Mouse (Mus musculus) left cerebral cortex, adult 8-10 months (tissue): ENCODE data around the gene Armh1. TPM values are rescaled to one million over a fixed set of nuclear protein-coding genes. Genes with fewer than 3 reads are reported as not detected.

Experiments used
- DNase-seq, 2 experiments: peaks; one replicate each; pipeline ENCODE4 v3.0.0; 2022; ENCODE audit warnings: low spot score in 2 of 2
- total RNA-seq, 4 experiments: library from RNA; stranded (reverse); gene quantifications; 2 replicates each; pipeline ENCODE4 v1.2.4; 2022

The Armh1 gene
- total RNA-seq = under 1 TPM; 0.32 to 0.91 (median 0.43) TPM

- peak; percentile 60 to 77 for DNase-seq
These were observed at the start of gene Armh1, which contains the start of gene Tmem53 for GRCm38 (mm10) chr4:117251801-117252316. TSS of gene Armh1 (minus strand) at chr4:117252125. TSS of gene Tmem53 (plus strand) at chr4:117251951.

- DNase-seq = no peak
These were observed 48.0 kb upstream of the Armh1 start for GRCm38 (mm10) chr4:117299921-117300320.

- DNase-seq = no peak
These were observed 45.9 kb upstream of the Armh1 start for GRCm38 (mm10) chr4:117297819-117298218.

- no peak for DNase-seq
These were observed 45.1 kb upstream of the Armh1 start for GRCm38 (mm10) chr4:117296849-117297593.

- DNase-seq = no peak
These were observed 39.8 kb upstream of the Armh1 start for GRCm38 (mm10) chr4:117291696-117292095.

- peak; percentile 58 for DNase-seq
These were observed 37.2 kb upstream of the Armh1 start for GRCm38 (mm10) chr4:117288927-117289801.

- DNase-seq = peak in 1 of 2 experiments; percentile 36
These were observed 36.5 kb upstream of the Armh1 start for GRCm38 (mm10) chr4:117288277-117288926.

- DNase-seq = no peak
These were observed 32.4 kb upstream of the Armh1 start for GRCm38 (mm10) chr4:117284363-117284762.

GRCm38 (mm10) chr4:117283271-117284191, 31.6 kb upstream of the Armh1 start:
- DNase-seq = no peak

- no peak for DNase-seq
These were observed 29.3 kb upstream of the Armh1 start for GRCm38 (mm10) chr4:117281090-117281845.

GRCm38 (mm10) chr4:117280397-117280930, 28.5 kb upstream of the Armh1 start:
- no peak for DNase-seq

- no peak for DNase-seq
These were observed 27.3 kb upstream of the Armh1 start for GRCm38 (mm10) chr4:117279253-117279642.

GRCm38 (mm10) chr4:117278381-117279252, 26.7 kb upstream of the Armh1 start:
- no peak for DNase-seq

GRCm38 (mm10) chr4:117277687-117278086, 25.8 kb upstream of the Armh1 start:
- DNase-seq = no peak

- DNase-seq = no peak
These were observed 25.1 kb upstream of the Armh1 start for GRCm38 (mm10) chr4:117277021-117277420.

GRCm38 (mm10) chr4:117276281-117276711, 24.4 kb upstream of the Armh1 start:
- DNase-seq = no peak

GRCm38 (mm10) chr4:117274720-117275119, 22.8 kb upstream of the Armh1 start:
- DNase-seq = no peak

GRCm38 (mm10) chr4:117272459-117272858, 20.5 kb upstream of the Armh1 start:
- DNase-seq = no peak
